Mouse (Mus musculus) forebrain, embryonic 13.5 days (tissue): ENCODE data around the gene Eda. TPM values are rescaled to one million over a fixed set of nuclear protein-coding genes. Genes with fewer than 3 reads are reported as not detected.

Source experiments
- ATAC-seq: fragments of 200-750 bp; cut with Nextera tagmentation; 2 replicates; pipeline ENCODE4 v1.8.0; 2017
- H3K27ac ChIP-seq: fragments of 300-500 bp; sonication (generic); 2 replicates; pipeline ENCODE4 v1.5.1; 2015; ENCODE audit warnings: inconsistent platforms, mild to moderate bottlenecking, moderate library complexity
- H3K27me3 ChIP-seq: fragments of 300-500 bp; sonication (generic); 2 replicates; pipeline ENCODE4 v1.6.1; 2015; ENCODE audit warnings: mild to moderate bottlenecking, inconsistent platforms
- H3K36me3 ChIP-seq: fragments of 300-500 bp; sonication (generic); 2 replicates; pipeline ENCODE4 v1.6.1; 2015; ENCODE audit warnings: mild to moderate bottlenecking, inconsistent platforms; ENCODE audit not compliant: poor library complexity, severe bottlenecking
- H3K4me1 ChIP-seq: fragments of 300-500 bp; sonication (generic); 2 replicates; pipeline ENCODE4 v1.6.1; 2015; ENCODE audit warnings: inconsistent platforms
- H3K4me2 ChIP-seq: fragments of 300-500 bp; sonication (generic); 2 replicates; pipeline ENCODE4 v1.6.1; 2015; ENCODE audit warnings: inconsistent platforms, mild to moderate bottlenecking, moderate library complexity
- H3K4me3 ChIP-seq: fragments of 300-500 bp; sonication (generic); 2 replicates; pipeline ENCODE4 v1.5.1; 2015; ENCODE audit warnings: mild to moderate bottlenecking, inconsistent platforms
- H3K9ac ChIP-seq: fragments of 300-500 bp; sonication (generic); 2 replicates; pipeline ENCODE4 v1.6.1; 2015; ENCODE audit warnings: mild to moderate bottlenecking, inconsistent platforms
- H3K9me3 ChIP-seq: fragments of 300-500 bp; sonication (generic); replicated peaks from 2 replicates; pipeline ENCODE4 v1.6.1; 2016; ENCODE audit warnings: inconsistent platforms
- WGBS: fragments of 180-500 bp; shearing (Covaris S2); methylation state at CpG from one replicate; pipeline ENCODE4 v1.1.7; 2015; 5-methylcytosine and 5-hydroxymethylcytosine counted together
- polyA plus RNA-seq: library from polyadenylated mRNA; unstranded; fragments of >200 nt; fragmentation: Nextera tagmentation; extraction: Ambion mirVana; gene quantifications from 2 replicates; pipeline ENCODE4 v1.2.1, GENCODE M21; 2015

Gene Eda
- 1.1 and 1.5 TPM in 2 replicates for polyA plus RNA-seq

GRCm38 (mm10) chrX:99975250-99975984 lies at the start of gene Eda:
TSS of gene Eda (plus strand) at chrX:99975606.
- Histone ChIP-seq H3K36me3 (no peaks in the 10 kb centered on the region), H3K4me3 (peak within 1 kb of the TSS; percentile 53), H3K4me1 (no peaks in the 10 kb centered on the region), H3K27ac (no peak within 1 kb of the TSS), H3K27me3 (peaks cover 3% of the 10 kb centered on the region; the same call in 1 of the 2 replicates), H3K9me3 (no peaks in the 10 kb centered on the region), H3K4me2 (peak within 1 kb of the TSS; percentile 87), H3K9ac (peak within 1 kb of the TSS; percentile 66)
- peak; percentile 98 for ATAC-seq
- WGBS: 17% methylated on average over 30 of the region's 49 CpGs

- Histone ChIP-seq H3K4me2 (no peak overlapping the region), H3K4me1 (no peaks in the 10 kb centered on the region), H3K27me3 (no peaks in the 10 kb centered on the region), H3K36me3 (no peaks in the 10 kb centered on the region), H3K4me3 (no peak overlapping the region), H3K9me3 (no peaks in the 10 kb centered on the region), H3K9ac (no peak overlapping the region), H3K27ac (no peak overlapping the region)
- no peak for ATAC-seq
- WGBS: 74% methylated on average over 4 of the region's 4 CpGs
These were observed 14.4 kb upstream of the Eda start for GRCm38 (mm10) chrX:99961002-99961401.

DNA sequence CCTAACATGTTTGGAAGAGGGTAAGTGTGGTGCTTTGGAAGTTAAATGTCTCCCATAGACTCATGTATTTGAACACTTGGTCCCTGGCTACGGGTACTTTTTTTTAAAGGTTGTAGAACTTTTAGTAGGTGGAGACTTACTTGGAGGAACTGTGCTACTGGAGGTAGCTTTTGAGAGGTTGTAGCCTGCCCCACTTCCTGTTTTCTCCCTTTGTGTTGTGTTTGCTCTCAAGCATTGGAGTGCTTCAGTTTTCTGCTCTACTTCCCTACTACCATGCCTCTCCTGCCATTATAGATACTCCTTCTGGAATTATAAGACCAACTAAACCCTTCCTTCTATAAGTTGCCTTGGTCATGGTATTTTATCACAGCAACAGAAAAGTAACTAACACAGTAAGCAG lies 5.3 kb upstream of the Eda start:
- H3K27me3 ChIP-seq: 0 out of 2 replicates have a peak, but pooled peaks cover 2% of the 10 kb centered on the region
- H3K4me1 ChIP-seq: no peaks in the 10 kb centered on the region
- 80% methylated on average over 1 of the region's 1 CpGs for WGBS
- no peak overlapping the region for H3K9ac ChIP-seq
- H3K4me3 ChIP-seq: no peak overlapping the region
- H3K36me3 ChIP-seq: no peaks in the 10 kb centered on the region
- no peak overlapping the region for H3K27ac ChIP-seq
- H3K4me2 ChIP-seq: no peak overlapping the region
- no peaks in the 10 kb centered on the region for H3K9me3 ChIP-seq
- no peak for ATAC-seq

GRCm38 (mm10) chrX:99974381-99974780 lies 1.0 kb upstream of the Eda start:
- WGBS: 61% methylated on average over 3 of the region's 3 CpGs
- ATAC-seq: no peak
- Histone ChIP-seq H3K4me3 (no peak overlapping the region), H3K9me3 (no peaks in the 10 kb centered on the region), H3K36me3 (no peaks in the 10 kb centered on the region), H3K27ac (no peak overlapping the region), H3K9ac (no peak overlapping the region), H3K27me3 (peaks cover 3% of the 10 kb centered on the region; the same call in 1 of the 2 replicates), H3K4me1 (no peaks in the 10 kb centered on the region), H3K4me2 (no peak overlapping the region)

DNA sequence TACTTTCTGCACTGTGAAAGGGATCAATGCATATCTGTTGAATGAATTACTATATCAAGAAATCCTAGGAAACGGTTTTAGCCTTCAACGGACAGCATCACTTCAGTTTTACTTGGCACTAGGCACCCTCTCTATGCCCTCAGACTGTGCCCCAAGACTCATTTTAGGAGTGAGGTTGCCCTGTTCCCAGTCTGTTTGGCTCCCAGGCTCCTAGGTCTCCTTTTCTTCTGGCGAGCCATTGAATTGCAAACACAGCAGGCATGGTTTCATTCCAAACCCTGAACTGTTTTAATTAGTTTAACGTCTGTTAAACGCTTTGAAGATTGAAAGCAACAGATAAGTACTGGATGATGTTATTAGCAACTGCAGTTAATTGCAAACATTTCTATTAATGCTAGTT lies 603 bp upstream of the Eda start:
- H3K9me3 ChIP-seq: no peaks in the 10 kb centered on the region
- H3K27me3 ChIP-seq: peaks cover 3% of the 10 kb centered on the region; the same call in 1 of the 2 replicates
- H3K27ac ChIP-seq: no peak overlapping the region
- no peaks in the 10 kb centered on the region for H3K36me3 ChIP-seq
- peak overlapping the region; percentile 53 for H3K4me3 ChIP-seq
- peak; percentile 53 for ATAC-seq
- no peak overlapping the region for H3K9ac ChIP-seq
- peak overlapping the region; percentile 87 for H3K4me2 ChIP-seq
- 23% methylated on average over 5 of the region's 5 CpGs for WGBS
- H3K4me1 ChIP-seq: no peaks in the 10 kb centered on the region

GRCm38 (mm10) chrX:99975985-99976924 lies 849 bp downstream of the Eda start:
- Histone ChIP-seq H3K9me3 (no peaks in the 10 kb centered on the region), H3K4me2 (peak overlapping the region; percentile 87), H3K27me3 (peaks cover 3% of the 10 kb centered on the region; the same call in 1 of the 2 replicates), H3K4me3 (peak overlapping the region; percentile 53), H3K36me3 (no peaks in the 10 kb centered on the region), H3K9ac (peak overlapping the region; percentile 66), H3K27ac (no peak overlapping the region), H3K4me1 (no peaks in the 10 kb centered on the region)
- peak; percentile 8; the same call in 1 of the 2 replicates for ATAC-seq
- WGBS: 20% methylated on average over 42 of the region's 48 CpGs

DNA sequence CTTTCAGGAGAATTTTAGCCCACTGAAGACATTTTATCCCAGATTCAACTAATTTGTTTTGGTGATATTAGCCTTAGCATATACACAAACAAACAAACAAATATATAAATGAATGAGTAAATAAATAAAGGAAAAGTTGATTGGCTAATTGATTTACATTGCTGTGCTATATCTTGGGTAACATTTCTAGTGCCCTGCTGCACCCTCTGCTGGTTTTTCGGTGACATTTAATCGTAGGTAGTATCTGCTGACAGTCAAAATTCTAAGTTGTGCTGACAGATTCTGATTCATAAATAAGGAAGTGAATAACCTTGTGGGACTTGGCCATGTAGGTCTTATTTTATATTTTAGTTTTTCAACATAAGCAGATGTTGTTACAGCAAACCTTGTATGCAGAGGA lies 2.9 kb downstream of the Eda start:
- H3K4me1 ChIP-seq: no peaks in the 10 kb centered on the region
- H3K9ac ChIP-seq: no peak overlapping the region
- WGBS: 76% methylated on average over 2 of the region's 2 CpGs
- H3K4me2 ChIP-seq: no peak overlapping the region
- no peak for ATAC-seq
- H3K4me3 ChIP-seq: no peak overlapping the region
- no peaks in the 10 kb centered on the region for H3K36me3 ChIP-seq
- peaks cover 3% of the 10 kb centered on the region; the same call in 1 of the 2 replicates for H3K27me3 ChIP-seq
- no peak overlapping the region for H3K27ac ChIP-seq
- no peaks in the 10 kb centered on the region for H3K9me3 ChIP-seq

DNA sequence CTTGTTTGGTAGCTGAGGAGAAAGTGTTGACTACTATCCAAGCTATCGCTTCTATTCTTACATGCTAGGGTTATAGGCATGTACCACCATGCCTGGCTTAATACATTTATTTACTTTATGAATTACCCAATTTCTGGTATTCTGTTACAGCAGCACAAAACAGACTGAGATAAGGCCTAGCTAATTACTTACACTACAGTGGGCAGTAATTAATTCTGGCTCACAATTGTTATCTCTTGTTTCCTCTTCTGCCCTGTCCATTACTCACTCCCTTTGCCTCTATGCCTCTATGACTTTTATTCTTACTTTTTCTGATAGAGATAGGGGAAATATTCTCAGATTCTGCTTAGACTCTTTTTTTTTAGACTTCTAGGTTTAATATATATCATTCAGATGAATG lies 18.0 kb downstream of the Eda start:
- Histone ChIP-seq H3K4me2 (no peak overlapping the region), H3K4me1 (no peaks in the 10 kb centered on the region), H3K9ac (no peak overlapping the region), H3K27me3 (no peaks in the 10 kb centered on the region), H3K36me3 (no peaks in the 10 kb centered on the region), H3K4me3 (no peak overlapping the region), H3K9me3 (no peaks in the 10 kb centered on the region), H3K27ac (no peak overlapping the region)
- no peak for ATAC-seq
- WGBS: 91% methylated on average over 1 of the region's 1 CpGs

DNA sequence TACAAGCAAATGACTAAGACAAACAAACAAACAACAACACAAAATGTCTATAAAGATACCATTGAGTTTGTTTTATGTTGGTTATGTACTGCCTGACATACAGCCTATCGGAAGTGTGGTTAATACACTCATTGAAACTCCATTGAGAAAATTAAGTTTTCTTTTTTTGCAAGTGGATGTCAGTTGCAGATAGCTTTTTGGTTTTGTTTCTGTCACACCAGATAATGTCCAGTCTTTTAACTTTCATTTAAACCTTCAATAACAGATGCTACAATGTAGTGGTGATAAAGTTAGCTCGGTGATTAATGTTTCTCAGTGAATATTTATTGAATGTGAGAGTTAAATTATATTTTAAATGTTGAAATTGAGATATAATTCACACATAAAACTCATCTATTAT lies 23.9 kb downstream of the Eda start:
- ATAC-seq: no peak
- 93% methylated on average over 2 of the region's 2 CpGs for WGBS

GRCm38 (mm10) chrX:100118362-100118761 lies 143.0 kb downstream of the Eda start:
- H3K36me3 ChIP-seq: no peaks in the 10 kb centered on the region
- no peaks in the 10 kb centered on the region for H3K9me3 ChIP-seq
- no peaks in the 10 kb centered on the region; the same call in 1 of the 2 replicates for H3K27me3 ChIP-seq
- ATAC-seq: no peak
- no peak overlapping the region for H3K4me3 ChIP-seq
- 47% methylated on average over 1 of the region's 1 CpGs for WGBS
- no peak overlapping the region for H3K27ac ChIP-seq
- H3K4me2 ChIP-seq: no peak overlapping the region
- H3K9ac ChIP-seq: no peak overlapping the region
- no peaks in the 10 kb centered on the region for H3K4me1 ChIP-seq

More for the DNA sequence above, 23.9 kb downstream of the Eda start:
- Histone ChIP-seq H3K9ac (no peak overlapping the region), H3K9me3 (no peaks in the 10 kb centered on the region), H3K4me2 (no peak overlapping the region), H3K36me3 (no peaks in the 10 kb centered on the region), H3K4me3 (no peak overlapping the region), H3K4me1 (no peaks in the 10 kb centered on the region), H3K27ac (no peak overlapping the region), H3K27me3 (no peaks in the 10 kb centered on the region)

- 45% methylated on average over 2 of the region's 2 CpGs for WGBS
- H3K9me3 ChIP-seq: no peaks in the 10 kb centered on the region
- no peak overlapping the region for H3K4me3 ChIP-seq
- no peaks in the 10 kb centered on the region for H3K4me1 ChIP-seq
- no peak overlapping the region for H3K9ac ChIP-seq
- H3K27ac ChIP-seq: no peak overlapping the region
- no peak overlapping the region for H3K4me2 ChIP-seq
- no peak for ATAC-seq
- H3K27me3 ChIP-seq: no peaks in the 10 kb centered on the region
- no peaks in the 10 kb centered on the region for H3K36me3 ChIP-seq
These were observed 219.9 kb downstream of the Eda start for GRCm38 (mm10) chrX:100195286-100195685.

DNA sequence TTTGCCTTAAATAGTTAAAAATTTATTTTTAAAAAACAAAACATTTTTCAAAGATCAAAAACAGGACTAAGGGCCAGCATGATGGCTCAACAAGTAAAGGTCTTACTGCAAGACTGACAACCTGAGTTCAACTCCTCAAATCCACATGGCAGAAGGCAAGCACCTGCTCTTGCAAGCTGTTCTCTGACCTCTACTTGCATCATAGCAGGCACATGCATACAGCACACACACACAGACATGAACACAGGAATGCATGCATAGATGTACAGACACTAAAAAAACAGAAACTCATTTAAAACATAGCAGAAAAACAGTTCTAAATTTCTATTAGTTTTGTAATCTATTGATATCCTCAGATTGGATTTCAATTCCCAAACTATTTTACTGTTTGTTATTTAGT lies 338.2 kb downstream of the Eda start:
- H3K36me3 ChIP-seq: no peaks in the 10 kb centered on the region
- H3K27me3 ChIP-seq: no peaks in the 10 kb centered on the region
- H3K4me1 ChIP-seq: no peaks in the 10 kb centered on the region
- no peak overlapping the region for H3K4me3 ChIP-seq
- H3K4me2 ChIP-seq: no peak overlapping the region
- no peak overlapping the region for H3K27ac ChIP-seq
- H3K9me3 ChIP-seq: no peaks in the 10 kb centered on the region
- no peak overlapping the region for H3K9ac ChIP-seq
- ATAC-seq: no peak
